Mouse (Mus musculus) testis, adult 2 months (tissue): ENCODE measurements around the gene Ldlr.

ENCODE experiments used
- CTCF ChIP-seq: fragments of 200-500 bp; IDR thresholded peaks from 2 replicates; pipeline ENCODE4 v1.5.1; 2012; ENCODE audit warnings: low read depth, mild to moderate bottlenecking, inconsistent platforms, low read length, moderate library complexity; ENCODE audit not compliant: control insufficient read depth, insufficient read depth, insufficient replicate concordance
- POLR2A ChIP-seq: fragments of 200-500 bp; IDR thresholded peaks from 2 replicates; pipeline ENCODE4 v1.6.1; 2012; ENCODE audit warnings: low read depth, mild to moderate bottlenecking, inconsistent platforms, low read length, moderate library complexity; ENCODE audit not compliant: control insufficient read depth

DNA sequence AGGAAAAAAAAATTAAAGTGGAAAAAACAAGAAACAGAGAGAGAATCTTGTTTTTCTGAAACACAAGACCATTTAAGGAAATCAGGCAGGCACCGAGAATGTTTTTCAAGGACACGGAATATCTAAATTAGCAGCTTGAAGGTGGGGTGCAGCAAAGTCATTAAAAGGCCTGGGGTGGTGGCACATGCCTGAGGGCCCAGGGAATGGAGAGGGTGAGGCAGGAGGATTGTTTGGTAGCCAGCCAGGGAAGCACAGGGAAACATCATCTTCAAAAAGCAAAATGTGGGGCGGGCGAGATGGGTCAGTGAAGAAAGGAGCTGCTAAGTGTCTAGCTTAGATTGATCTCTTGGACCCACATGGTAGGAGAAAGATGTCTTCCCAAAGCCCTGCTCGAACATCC is 64.4 kb downstream of the Ldlr start:
- TF ChIP-seq POLR2A (no peak), CTCF (no peak)
